Mouse (Mus musculus): Measurements from ENCODE around the gene P4htm.

The P4htm gene

DNA sequence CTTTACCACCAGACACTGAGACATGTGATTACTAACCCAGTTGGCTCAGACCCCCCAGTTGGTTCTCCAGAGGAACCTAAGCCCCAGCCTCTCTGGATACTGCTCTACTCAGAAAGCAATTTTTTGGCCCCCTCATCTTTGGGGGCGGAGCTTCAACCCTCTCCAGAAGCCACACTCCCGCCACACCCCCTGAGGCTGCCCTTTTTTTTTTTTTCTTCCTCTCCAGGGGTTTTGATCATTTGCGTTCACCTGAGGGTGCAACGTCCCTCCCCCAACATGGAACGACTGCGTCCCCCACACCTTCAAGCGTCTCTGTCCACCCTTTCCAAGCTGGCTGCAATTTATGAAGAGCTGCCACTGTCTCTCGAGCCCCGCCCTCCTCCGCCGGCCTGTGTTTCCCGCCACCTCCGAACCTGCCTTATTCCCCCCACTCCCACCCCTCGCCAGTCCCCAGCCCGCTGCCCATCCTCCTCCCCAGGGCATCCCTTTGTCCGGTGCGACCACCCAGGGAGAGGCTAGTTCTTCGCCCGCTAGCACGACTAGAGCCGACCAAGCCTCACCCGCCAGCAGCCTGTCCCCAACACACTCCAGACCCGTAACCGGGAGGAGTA lies 19.4 kb downstream of the P4htm start:
- peak; percentile 75 for DNase-seq (ENCODE audit: low read depth)

- DNase-seq (ENCODE audit: low read depth): no peak
Observed at GRCm38 (mm10) chr9:108577025-108577424, 20.4 kb downstream of the P4htm start.

DNA sequence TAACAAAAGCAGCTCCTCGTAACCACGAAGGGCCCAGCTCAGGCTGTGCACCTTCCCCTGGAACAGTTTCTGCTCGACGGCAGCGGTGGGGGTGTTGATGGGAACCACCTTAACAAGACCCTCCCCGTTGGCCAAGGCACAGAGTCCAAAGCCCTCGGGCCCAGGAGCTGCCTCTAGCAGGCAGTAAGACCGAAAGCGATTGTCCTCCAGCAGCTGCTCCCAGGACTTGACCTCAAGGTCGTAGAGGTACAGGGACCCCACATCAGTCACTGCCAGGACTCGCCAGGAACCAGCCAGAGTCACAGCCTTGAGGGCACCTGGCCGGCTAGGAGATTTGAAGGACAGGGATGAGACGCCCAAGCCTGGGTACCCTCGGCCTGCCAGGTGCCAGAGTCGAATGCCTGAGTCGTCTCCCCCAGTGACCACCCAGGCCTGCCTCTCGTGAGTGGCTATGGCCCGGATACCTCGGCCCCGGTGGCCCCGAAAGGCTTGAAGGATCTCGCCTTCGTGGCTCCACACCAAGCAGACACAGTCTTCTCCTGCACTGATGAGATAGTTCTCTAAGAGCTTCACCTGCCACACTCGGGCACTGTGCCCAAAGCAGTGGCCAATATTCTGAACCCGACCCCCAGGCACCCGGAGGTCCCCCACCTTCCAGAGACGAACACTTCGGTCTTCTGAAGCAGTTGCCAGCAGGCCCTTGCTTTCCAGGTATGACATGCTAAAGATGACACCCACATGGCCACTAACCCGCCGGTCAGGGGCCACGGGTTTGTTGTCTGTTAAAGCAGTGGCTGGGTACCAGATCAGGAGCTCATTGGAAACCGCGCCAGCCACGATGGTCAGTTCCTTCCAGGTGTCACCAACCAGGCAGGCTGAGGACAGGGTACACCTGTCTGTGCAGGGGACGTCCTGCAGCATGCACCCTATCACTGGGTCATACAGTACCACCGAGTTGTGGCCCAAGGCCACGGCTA lies 21.9 kb downstream of the P4htm start:
- no peak for DNase-seq (ENCODE audit: low read depth)

DNA sequence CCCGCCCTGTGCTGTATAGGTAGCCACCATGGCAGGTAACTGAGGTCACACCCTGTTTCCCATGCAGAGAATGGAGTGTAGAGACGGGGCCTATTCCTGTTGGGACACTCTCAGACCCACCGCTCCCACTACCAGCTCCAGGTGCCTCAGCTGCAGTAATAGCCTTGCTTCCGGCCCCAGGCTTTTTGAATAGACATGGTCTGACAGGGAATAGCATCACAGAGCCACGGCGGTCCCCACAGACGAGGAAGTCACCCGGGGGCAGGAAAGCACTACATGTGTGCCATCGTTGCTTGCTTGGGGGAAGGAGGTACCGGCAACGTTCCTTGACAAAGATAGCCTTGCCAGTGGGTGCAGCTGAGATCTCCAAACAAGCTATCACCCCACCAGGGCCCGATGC lies 22.5 kb downstream of the P4htm start:
- DNase-seq (ENCODE audit: low read depth): no peak

DNA sequence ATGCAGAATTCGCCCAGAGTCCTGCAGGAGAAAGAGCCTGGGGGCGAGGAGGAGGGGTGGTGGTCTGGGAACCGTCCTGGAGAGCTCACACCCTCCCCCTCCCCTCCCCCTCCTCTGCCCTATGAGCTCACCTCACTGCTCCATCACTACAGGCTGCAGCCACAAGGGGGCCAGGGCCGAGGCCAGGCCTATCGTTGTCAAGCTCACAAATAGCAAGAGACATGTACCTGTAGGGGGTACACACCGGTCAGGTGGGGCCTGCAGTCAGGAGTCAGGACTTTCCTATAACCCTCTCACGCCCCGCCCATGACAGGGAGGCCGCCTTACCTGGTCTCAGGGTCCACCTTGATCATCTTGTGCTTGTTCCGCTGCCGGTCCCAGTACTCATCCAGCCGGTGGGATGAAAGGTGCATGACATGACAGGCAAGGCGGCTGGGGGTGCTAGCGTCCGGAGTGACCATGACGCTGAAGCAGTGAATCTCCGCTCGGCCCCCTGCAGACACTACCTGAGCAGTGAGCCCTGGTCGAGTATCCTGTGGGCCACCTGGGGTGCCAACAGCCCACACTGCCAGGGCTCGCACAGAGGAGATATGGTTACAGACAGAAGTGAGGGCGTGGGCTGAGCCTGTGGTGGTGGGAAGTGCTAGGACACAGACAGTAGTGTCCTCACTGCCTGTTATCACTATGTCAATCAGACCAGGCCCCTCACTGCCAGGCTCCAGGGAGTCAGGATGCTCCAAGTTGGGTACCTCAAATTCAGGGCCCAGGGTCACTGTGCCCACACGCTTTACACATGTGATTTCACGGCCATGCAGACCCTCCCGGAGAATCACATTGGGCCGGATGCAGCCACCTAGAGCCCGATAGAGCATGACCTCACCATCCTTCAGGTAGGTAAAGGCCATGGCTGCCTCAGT lies 23.4 kb downstream of the P4htm start:
- peak; percentile 82 for DNase-seq (ENCODE audit: low read depth)

DNA sequence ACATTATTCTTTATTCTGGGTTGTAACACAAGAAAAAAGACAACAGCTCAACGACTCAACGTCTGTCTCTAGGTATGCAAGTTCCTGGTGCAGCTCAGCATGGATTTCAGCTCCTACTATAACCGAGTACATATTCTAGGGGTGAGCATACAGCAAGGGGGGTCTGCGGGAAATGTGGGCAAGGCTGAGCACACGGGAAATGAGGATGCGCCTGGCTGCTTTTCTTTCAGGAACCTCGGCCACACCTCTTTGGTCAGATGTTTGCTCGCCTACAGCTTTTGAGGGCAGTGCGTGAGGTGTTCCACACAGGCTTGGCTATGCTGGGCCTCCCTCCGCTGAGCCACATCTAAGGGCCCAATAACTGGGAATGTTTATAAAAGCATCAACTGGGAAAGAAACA lies 25.1 kb downstream of the P4htm start:
- DNase-seq (ENCODE audit: low read depth): no peak

- DNase-seq (ENCODE audit: low read depth): no peak
Observed at GRCm38 (mm10) chr9:108571401-108571973, 26.0 kb downstream of the P4htm start.

DNA sequence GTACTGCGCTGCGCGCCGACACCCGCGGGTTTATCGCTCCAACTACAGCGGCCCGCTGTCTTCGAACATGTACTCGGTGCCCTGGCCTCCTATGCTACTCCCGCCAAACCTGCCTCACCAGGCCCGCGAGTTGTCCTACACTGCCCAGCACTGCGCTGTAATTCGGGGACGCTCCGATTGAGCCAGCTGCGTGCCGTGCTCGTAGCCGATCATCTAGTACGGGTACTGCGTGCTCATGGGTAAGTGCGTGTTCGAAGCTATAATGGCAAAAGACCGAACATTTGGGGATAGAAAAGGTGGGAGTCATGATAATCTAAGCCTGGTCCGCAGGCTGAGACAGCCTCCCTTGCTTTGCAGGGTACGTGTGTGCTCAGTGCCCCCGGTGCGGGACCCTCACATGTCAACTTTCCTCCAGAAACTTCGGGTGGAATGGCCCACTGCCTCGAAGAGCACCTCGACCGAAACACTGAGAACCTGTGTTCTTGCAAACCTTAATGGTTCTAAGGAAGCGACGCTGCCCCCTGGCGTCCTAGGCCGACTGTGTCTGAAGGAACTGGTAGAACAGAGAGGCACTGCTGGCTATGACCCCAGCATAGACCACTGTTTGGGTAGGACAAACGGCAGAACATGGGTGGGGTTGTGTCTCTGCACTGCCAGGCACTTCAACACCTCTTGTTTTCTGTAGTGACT lies 27.1 kb downstream of the P4htm start:
- DNase-seq (ENCODE audit: low read depth): peak; percentile 93

- DNase-seq (ENCODE audit: low read depth): peak; percentile 96
Observed at GRCm38 (mm10) chr9:108569381-108570206, 27.9 kb downstream of the P4htm start, which contains the start of gene Dalrd3. Gene Dalrd3, plus strand, starts transcription at chr9:108569886.

GRCm38 (mm10) chr9:108568511-108568921 lies 29.0 kb downstream of the P4htm start:
- DNase-seq (ENCODE audit: low read depth): peak; percentile 71

GRCm38 (mm10) chr9:108567931-108568419 lies 29.5 kb downstream of the P4htm start:
- peak; percentile 58 for DNase-seq (ENCODE audit: low read depth)

- peak; percentile 97 for DNase-seq (ENCODE audit: low read depth)
Observed at GRCm38 (mm10) chr9:108566815-108567776, 30.4 kb downstream of the P4htm start, which contains the start of gene Ndufaf3. Gene Ndufaf3, minus strand, starts transcription at chr9:108567434.

DNA sequence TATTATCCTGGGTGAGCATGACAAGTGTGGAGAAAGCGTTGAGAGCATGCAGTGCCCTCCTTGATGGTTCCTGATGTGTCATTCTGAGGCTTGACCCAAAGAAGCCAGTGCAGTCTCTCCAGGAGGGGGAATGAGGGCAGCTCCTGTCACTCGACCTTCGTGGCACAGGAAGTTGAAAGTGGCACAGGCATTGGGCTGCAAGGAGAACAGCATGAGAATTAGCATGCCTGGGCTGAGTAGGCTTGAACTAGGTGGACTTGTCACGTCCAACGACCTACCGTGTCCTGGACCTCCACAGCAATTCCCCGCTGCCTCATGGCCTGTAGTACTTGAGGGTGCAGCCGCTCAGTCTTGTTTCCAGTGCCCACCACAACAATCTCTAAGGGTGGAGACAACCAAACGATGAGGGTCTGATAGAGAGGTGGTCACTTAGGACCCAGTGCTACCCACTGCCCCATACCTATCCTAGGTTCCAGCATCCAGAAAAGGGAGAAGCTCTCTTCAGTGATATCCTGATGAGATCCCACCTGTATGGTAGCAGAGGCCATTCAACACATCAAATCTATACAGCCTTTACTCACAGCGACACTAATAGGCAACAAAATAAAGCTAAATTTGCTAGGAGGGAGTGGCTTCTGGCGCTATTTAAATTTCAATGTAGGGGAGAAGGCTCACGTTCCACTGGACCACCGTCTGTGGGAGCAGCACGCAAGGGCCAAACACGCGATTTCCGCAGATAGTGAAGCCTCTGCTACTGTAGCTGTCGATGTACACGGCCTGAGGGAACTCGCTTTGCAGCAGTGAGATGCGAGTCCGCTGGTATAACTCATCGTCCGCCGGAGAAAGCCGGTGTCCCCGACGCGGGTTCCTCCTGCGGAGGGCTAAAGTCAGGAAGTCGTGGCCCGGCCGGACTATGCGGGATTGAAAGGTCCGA lies 31.3 kb downstream of the P4htm start:
- peak; percentile 32 for DNase-seq (ENCODE audit: low read depth)

- DNase-seq (ENCODE audit: low read depth): no peak
Observed at GRCm38 (mm10) chr9:108564131-108564530, 33.3 kb downstream of the P4htm start.

- no peak for DNase-seq (ENCODE audit: low read depth)
Observed at GRCm38 (mm10) chr9:108563671-108564070, 33.8 kb downstream of the P4htm start.

DNA sequence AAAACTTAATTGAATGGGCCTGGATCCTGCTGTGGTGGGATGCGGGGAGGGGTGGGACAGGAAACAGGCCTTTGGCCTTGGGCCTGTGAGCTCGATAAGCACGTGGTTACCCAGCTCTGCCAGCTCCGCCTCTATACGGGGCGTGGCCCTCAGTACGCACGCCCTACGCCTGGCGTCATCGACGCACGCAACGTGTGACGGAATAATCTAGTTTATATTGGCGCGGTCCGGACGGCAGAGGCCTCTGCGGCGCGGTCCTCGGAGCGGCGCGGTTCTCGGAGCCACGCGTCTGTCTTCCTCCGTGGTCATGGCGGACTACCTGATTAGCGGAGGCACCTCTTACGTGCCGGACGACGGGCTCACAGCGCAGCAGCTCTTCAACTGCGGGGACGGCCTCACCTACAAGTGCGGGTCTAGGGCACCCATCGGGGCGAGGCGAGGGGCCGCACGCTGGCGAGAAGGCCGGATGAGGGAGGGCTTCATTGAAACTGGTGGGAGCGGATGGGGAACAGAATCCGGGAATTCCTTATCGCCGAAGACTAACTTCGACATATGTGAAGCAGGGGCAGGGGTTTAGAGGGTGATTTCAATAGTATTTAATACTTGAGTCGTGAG lies 37.1 kb downstream of the P4htm start, which contains the start of gene Impdh2:
TSS of gene Impdh2 (plus strand) at position 60 of the 615 bp plus-strand sequence.
- peak; percentile 98 for DNase-seq (ENCODE audit: low read depth)

DNA sequence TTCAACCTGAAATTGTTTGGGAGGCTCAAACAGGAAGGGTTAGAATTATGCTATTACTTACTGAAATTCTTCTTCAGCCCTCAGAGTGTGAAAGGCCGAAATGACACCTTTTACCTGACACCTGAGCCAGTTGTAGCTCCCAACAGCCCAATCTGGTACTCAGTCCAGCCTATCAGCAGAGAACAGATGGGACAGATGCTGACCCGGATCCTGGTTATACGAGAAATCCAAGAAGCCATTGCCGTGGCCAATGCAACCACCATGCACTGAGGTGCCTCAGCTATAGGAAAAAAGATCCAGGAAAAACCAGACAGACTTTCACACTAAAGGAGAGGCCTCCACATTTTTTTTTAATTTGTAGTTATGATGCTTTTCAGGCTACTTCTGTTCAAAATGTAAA lies 38.3 kb downstream of the P4htm start:
- no peak for DNase-seq (ENCODE audit: low read depth)
